Mouse (Mus musculus) lung, embryonic 14.5 days (tissue): ENCODE measurements around the gene Reps2. TPM values are rescaled to one million over a fixed set of nuclear protein-coding genes. Genes with fewer than 3 reads are reported as not detected.

ENCODE experiments used
- ATAC-seq: fragments of 200-750 bp; cut with Nextera tagmentation; 2 replicates; pipeline ENCODE4 v1.8.0; 2017; ENCODE audit warnings: mild to moderate bottlenecking, moderate TSS enrichment, moderate library complexity; ENCODE audit not compliant: insufficient read depth
- DNase-seq: peaks from one replicate; pipeline ENCODE4 v3.0.0-alpha.2; 2015
- H3K27ac ChIP-seq: fragments of 300-500 bp; sonication (generic); 2 replicates; pipeline ENCODE4 v1.5.1; 2014; ENCODE audit warnings: low read depth, mild to moderate bottlenecking, moderate library complexity
- H3K27me3 ChIP-seq: fragments of 300-500 bp; sonication (generic); 2 replicates; pipeline ENCODE4 v1.6.1; 2014; ENCODE audit warnings: low read length, control low read depth; ENCODE audit not compliant: insufficient read depth
- H3K36me3 ChIP-seq: fragments of 300-500 bp; sonication (generic); 2 replicates; pipeline ENCODE4 v1.6.1; 2014; ENCODE audit warnings: control low read depth; ENCODE audit not compliant: insufficient read depth
- H3K4me1 ChIP-seq: fragments of 300-500 bp; sonication (generic); 2 replicates; pipeline ENCODE4 v1.6.1; 2014; ENCODE audit warnings: antibody characterized with exemption, control low read depth; ENCODE audit not compliant: insufficient read depth
- H3K4me2 ChIP-seq: fragments of 300-500 bp; sonication (generic); 2 replicates; pipeline ENCODE4 v1.6.1; 2014; ENCODE audit warnings: mild to moderate bottlenecking
- H3K4me3 ChIP-seq: fragments of 300-500 bp; sonication (generic); 2 replicates; pipeline ENCODE4 v1.5.1; 2014; ENCODE audit warnings: low read depth, low read length
- H3K9ac ChIP-seq: fragments of 300-500 bp; sonication (generic); 2 replicates; pipeline ENCODE4 v1.6.1; 2014
- H3K9me3 ChIP-seq: fragments of 300-500 bp; sonication (generic); 2 replicates; pipeline ENCODE4 v1.6.1; 2016; ENCODE audit warnings: low read depth, low read length, control low read depth
- CTCF ChIP-seq: IDR thresholded peaks from 2 replicates; pipeline ENCODE4 v1.5.1; 2016; ENCODE audit warnings: antibody characterized with exemption, low read depth
- WGBS: fragments of 180-500 bp; shearing (Covaris S2); extraction: QIAGEN DNeasy Blood & Tissue Kit; methylation state at CpG from one replicate; pipeline ENCODE4 v1.1.7; 2014; 5-methylcytosine and 5-hydroxymethylcytosine counted together
- polyA plus RNA-seq: library from polyadenylated mRNA; unstranded; fragments of >200 nt; fragmentation: Nextera tagmentation; extraction: Ambion mirVana; gene quantifications from 2 replicates; pipeline ENCODE4 v1.2.1, GENCODE M21; 2014

Gene Reps2
- polyA plus RNA-seq, 1 experiment from 2014 or later, result 0.83 TPM

DNA sequence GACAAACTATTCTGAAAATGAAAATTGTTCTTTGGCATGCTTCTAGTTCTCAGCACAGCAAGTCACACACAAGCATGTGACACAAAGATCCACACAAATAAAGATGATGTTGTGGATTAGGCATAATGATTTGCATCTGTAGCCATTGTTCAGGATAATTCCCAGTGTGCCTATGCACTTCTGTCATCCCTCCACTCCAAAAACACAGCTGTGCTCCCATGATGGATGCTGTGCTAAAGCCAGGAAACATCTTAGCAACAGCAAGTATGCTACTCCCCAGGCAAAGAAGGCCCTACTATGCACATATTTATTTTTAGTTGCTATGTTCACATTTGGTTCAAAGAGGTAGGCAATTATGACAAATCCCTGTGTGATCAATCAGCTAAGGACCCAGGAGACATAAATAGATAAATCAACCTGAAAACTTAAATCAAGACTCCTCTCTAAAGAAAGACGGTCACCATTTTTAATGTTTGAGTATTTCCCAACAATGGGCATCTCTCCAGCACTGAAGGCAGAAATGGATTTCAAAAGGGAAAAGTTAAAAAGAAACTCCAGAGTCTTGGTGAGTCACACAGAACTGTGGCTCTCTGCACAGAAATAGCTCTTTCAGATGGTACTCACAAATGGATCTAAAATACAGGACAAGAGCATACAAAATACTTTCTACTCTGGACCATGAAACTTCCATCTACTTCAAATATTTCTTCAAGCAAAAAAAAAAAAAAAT lies 87.6 kb downstream of the Reps2 start:
- H3K27me3 ChIP-seq, result 0 out of 2 replicates have a peak, but pooled peaks cover 4% of the 10 kb centered on the region

DNA sequence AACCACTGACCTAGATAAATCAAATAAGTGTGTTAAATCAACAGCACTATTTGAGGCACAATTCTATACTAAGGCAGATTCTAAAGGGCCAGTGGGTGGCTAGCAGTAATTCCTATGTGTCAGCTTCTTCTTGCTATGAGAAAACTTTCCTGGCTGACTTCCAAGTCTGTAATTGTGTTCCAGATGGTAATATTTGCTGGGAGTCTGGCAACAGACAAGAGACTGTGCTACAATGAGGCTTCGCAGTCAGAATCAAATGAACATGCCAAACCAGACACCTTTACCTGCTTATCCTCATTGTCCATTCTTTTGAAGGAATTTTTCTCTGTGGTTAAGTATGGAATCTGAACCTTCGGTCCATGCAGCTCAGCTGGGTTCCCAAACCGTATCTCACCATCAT lies 88.9 kb downstream of the Reps2 start:
- Histone ChIP-seq H3K9ac (no peak overlapping the region), H3K9me3 (no peaks in the 10 kb centered on the region), H3K4me1 (no peaks in the 10 kb centered on the region), H3K27ac (no peak overlapping the region), H3K27me3 (0 out of 2 replicates have a peak, but pooled peaks cover 4% of the 10 kb centered on the region), H3K36me3 (no peaks in the 10 kb centered on the region), H3K4me2 (no peak overlapping the region), H3K4me3 (no peak overlapping the region)
- 44% methylated on average over 3 of the region's 3 CpGs for WGBS
- DNase-seq, result peak; percentile 84
- ATAC-seq, result no peak
- TF ChIP-seq CTCF, result no peak

More for the DNA sequence above, 87.6 kb downstream of the Reps2 start:
- Histone ChIP-seq H3K4me2 (no peak overlapping the region), H3K9ac (no peak overlapping the region), H3K27ac (peak overlapping the region; percentile 24; the same call in 1 of the 2 replicates), H3K4me1 (no peaks in the 10 kb centered on the region), H3K36me3 (no peaks in the 10 kb centered on the region), H3K9me3 (no peaks in the 10 kb centered on the region), H3K4me3 (no peak overlapping the region)
- WGBS, result 42% methylated on average over 1 of the region's 1 CpGs
- DNase-seq (peak; percentile 60), ATAC-seq (peak; percentile 71; the same call in 1 of the 2 replicates)
- no peak for TF ChIP-seq CTCF

DNA sequence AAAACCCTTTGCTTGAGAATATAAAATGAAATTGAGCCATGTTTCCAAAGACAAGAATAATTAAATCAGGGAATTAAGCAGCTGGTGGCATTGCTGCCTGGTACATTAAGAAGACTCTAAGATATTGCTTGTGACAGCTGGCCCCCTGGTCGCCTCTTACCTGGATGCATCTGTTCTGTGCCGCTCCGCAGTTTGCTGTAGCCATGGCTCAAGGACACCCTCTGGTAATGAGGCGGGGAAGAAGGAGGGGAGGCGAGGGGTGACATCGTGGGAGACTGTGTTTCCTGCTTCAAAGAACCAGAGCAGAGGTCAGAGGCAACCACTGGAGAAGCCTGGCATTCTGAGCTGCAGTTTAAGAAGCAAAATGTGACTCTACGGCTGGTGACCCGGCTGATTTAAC lies 91.1 kb downstream of the Reps2 start:
- H3K27ac ChIP-seq, result no peak overlapping the region
- ATAC-seq (no peak), DNase-seq (no peak)
- H3K4me2 ChIP-seq, result no peak overlapping the region
- 39% methylated on average over 8 of the region's 8 CpGs for WGBS
- no peak overlapping the region for H3K9ac ChIP-seq
- no peak overlapping the region for H3K4me3 ChIP-seq
- 0 out of 2 replicates have a peak, but pooled peaks cover 4% of the 10 kb centered on the region for H3K27me3 ChIP-seq
- TF ChIP-seq CTCF, result no peak
- no peaks in the 10 kb centered on the region for H3K9me3 ChIP-seq
- H3K4me1 ChIP-seq, result no peaks in the 10 kb centered on the region
- H3K36me3 ChIP-seq, result no peaks in the 10 kb centered on the region

DNA sequence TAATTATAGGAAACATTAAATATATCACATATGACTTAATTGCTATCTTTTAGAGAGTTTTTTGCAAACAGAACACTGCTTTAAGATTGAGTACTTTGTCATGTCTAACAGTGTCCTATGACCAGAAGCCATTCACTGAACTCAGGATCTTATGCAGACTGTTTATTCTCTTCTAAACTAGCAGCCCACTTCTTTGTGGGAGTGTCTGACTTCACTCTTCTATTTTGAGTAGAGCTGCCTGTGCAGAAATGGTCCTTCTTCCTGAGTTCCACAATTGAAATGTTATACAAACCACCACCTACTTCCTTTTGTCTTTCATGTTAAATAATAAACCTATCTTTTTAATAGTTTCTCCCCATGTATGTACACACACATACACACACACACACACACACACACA lies 98.4 kb downstream of the Reps2 start:
- H3K4me1 ChIP-seq, result no peaks in the 10 kb centered on the region
- no peak for ATAC-seq
- no peak for TF ChIP-seq CTCF

DNA sequence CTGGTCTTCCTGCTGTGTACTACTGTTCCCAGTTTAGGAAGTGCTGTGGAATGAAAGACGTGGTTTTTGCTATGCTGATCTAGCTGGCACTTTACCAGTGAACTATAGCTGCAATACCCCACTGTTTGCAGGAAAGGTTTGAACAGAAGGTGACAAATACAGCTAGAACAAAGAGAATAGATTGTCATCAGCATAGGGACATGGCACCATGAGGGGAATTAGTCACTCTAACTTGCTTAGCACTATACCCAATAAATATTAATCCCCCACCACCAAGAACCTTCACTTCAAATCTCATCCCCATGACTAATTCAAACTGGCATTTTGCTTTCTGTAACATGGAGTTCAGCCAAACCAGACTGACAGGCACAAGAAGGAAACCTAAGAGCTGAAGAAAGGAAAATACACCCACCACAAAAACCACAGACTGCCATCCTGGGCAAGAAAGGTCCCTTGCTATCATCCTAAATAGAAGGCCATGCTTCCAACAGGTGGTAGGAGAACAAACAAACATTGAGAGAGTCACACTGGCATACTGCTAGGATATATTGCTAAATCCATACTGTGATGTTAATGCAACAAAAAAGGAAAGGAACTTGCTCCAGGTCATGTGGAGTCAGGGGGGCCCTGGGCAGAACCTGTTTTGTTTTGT lies 100.7 kb downstream of the Reps2 start:
- WGBS, result 55% methylated on average over 1 of the region's 1 CpGs
- Histone ChIP-seq H3K4me2 (no peak overlapping the region), H3K9me3 (no peaks in the 10 kb centered on the region), H3K9ac (no peak overlapping the region), H3K4me3 (no peak overlapping the region), H3K27me3 (no peaks in the 10 kb centered on the region), H3K36me3 (no peaks in the 10 kb centered on the region), H3K27ac (no peak overlapping the region), H3K4me1 (no peaks in the 10 kb centered on the region)
- no peak for DNase-seq
- no peak for ATAC-seq
- TF ChIP-seq CTCF, result no peak

More for the DNA sequence above, 98.4 kb downstream of the Reps2 start:
- Histone ChIP-seq H3K4me2 (no peak overlapping the region), H3K9ac (no peak overlapping the region), H3K27me3 (no peaks in the 10 kb centered on the region), H3K36me3 (no peaks in the 10 kb centered on the region), H3K27ac (no peak overlapping the region), H3K9me3 (no peaks in the 10 kb centered on the region), H3K4me3 (no peak overlapping the region)
- DNase-seq, result peak; percentile 5

DNA sequence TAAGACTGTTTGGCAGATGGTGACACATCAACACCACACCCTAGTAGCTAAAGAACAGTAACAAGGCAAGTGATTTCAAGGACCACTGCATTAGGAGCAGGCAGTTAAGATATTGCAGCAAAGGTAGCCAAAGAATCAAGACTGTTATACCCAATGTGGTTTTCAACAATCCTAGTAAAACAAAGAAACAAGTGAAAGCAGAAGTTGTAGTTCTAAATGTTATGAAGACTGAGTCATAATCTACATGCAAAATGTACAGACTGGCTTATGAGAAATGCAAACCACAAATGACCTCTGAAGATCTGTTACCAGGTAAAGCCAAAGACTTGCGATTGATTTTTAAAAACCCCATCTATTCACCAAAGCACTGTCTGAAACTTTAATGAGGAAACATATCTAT lies 101.5 kb downstream of the Reps2 start:
- Histone ChIP-seq H3K4me1 (no peaks in the 10 kb centered on the region), H3K9ac (no peak overlapping the region), H3K4me3 (no peak overlapping the region), H3K4me2 (no peak overlapping the region), H3K27ac (no peak overlapping the region), H3K9me3 (no peaks in the 10 kb centered on the region), H3K36me3 (no peaks in the 10 kb centered on the region), H3K27me3 (no peaks in the 10 kb centered on the region)
- TF ChIP-seq CTCF, result no peak
- WGBS, result 84% methylated on average over 1 of the region's 1 CpGs
- DNase-seq (no peak), ATAC-seq (no peak)

DNA sequence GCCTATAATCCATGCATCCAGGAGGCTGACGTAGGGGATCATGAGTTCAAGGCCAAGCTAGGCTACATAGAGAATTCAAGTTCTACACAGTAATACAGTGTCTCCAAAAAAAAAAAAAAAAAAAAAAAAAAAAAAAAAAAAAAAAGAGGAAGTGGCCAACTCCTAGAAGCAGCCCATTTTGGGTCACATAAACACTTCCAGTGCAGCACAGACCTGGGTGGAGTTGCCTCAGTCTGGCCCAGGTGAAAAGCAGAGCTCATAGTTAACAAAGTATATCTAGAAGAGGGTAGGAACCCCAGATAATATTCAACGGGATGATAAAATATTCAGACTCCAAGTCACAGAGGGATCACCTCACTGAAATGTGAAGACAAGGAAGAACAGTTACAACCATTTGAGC lies 112.4 kb downstream of the Reps2 start:
- DNase-seq (no peak), ATAC-seq (no peak)
- H3K9ac ChIP-seq, result no peak overlapping the region
- WGBS, result 76% methylated on average over 2 of the region's 2 CpGs
- no peaks in the 10 kb centered on the region for H3K4me1 ChIP-seq
- H3K36me3 ChIP-seq, result no peaks in the 10 kb centered on the region
- H3K9me3 ChIP-seq, result no peaks in the 10 kb centered on the region
- no peak overlapping the region for H3K4me3 ChIP-seq
- H3K27ac ChIP-seq, result no peak overlapping the region
- no peak overlapping the region for H3K4me2 ChIP-seq
- TF ChIP-seq CTCF, result no peak
- H3K27me3 ChIP-seq, result no peaks in the 10 kb centered on the region; the same call in 1 of the 2 replicates
